Mouse (Mus musculus) heart, adult 2 months (tissue): ENCODE measurements around the gene Mia. TPM values are rescaled to one million over a fixed set of nuclear protein-coding genes. Genes with fewer than 3 reads are reported as not detected.

Source experiments
- DNase-seq, 2 experiments: peaks; one replicate each; pipeline ENCODE4 v3.0.0; 2021
- H3K27ac ChIP-seq: fragments of 200-600 bp; 2 replicates; pipeline ENCODE4 v1.8.1; 2022
- H3K27me3 ChIP-seq: fragments of 200-500 bp; 2 replicates; pipeline ENCODE4 v1.6.1; 2012; ENCODE audit warnings: mild to moderate bottlenecking, low read length, inconsistent platforms, mixed read lengths; ENCODE audit not compliant: control insufficient read depth, insufficient read depth
- H3K36me3 ChIP-seq: fragments of 200-500 bp; 2 replicates; pipeline ENCODE4 v1.6.1; 2012; ENCODE audit warnings: low read length, inconsistent platforms; ENCODE audit not compliant: control insufficient read depth, insufficient read depth
- H3K4me1 ChIP-seq: fragments of 200-500 bp; 2 replicates; pipeline ENCODE4 v1.6.1; 2011; ENCODE audit warnings: low read length; ENCODE audit not compliant: control insufficient read depth, insufficient read depth
- H3K4me3 ChIP-seq: fragments of 200-600 bp; 2 replicates; pipeline ENCODE4 v1.8.1; 2022
- H3K79me2 ChIP-seq: fragments of 200-500 bp; replicated peaks from 2 replicates; pipeline ENCODE4 v1.6.1; 2012; ENCODE audit warnings: mild to moderate bottlenecking, inconsistent platforms, low read length, moderate library complexity, mixed read lengths; ENCODE audit not compliant: control insufficient read depth, insufficient read depth
- H3K9ac ChIP-seq: fragments of 200-500 bp; 2 replicates; pipeline ENCODE4 v1.6.1; 2012; ENCODE audit warnings: low read depth, mild to moderate bottlenecking, control low read depth, inconsistent platforms, low read length, mixed read lengths
- CTCF ChIP-seq: fragments of 200-600 bp; IDR thresholded peaks from 2 replicates; pipeline ENCODE4 v1.8.1; 2022; ENCODE audit warnings: antibody characterized with exemption, mild to moderate bottlenecking, moderate library complexity
- EP300 ChIP-seq: fragments of 200-500 bp; IDR thresholded peaks from 2 replicates; pipeline ENCODE4 v1.6.1; 2011; ENCODE audit warnings: low read depth, low read length, control low read depth; ENCODE audit not compliant: insufficient read depth
- POLR2A ChIP-seq: fragments of 200-500 bp; IDR thresholded peaks from 2 replicates; pipeline ENCODE4 v1.6.1; 2011; ENCODE audit warnings: mild to moderate bottlenecking, low read depth, low read length, control low read depth; ENCODE audit not compliant: insufficient read depth
- WGBS: fragments of 180-500 bp; shearing (Covaris S2); methylation state at CpG from one replicate; pipeline ENCODE4 v1.1.7; 2018; 5-methylcytosine and 5-hydroxymethylcytosine counted together
- intact Hi-C: fragments of 180-260 bp; cut with DNase I; formaldehyde crosslinking; loops from one replicate; pipeline ENCODE4 v1.15.1; 2025
- polyA plus RNA-seq: library from polyadenylated mRNA; depleted of rRNA; stranded (reverse); fragments of >200 nt; gene quantifications from 2 replicates; pipeline ENCODE4 v1.2.3, GENCODE M21; 2012
- total RNA-seq, 2 experiments: library from RNA; stranded (reverse); gene quantifications; 2 replicates each; pipeline ENCODE4 v1.2.3; 2021

The Mia gene
- total and polyA plus RNA-seq, 3 experiments: 0.39 to 0.78 TPM; not detected in 1

DNA sequence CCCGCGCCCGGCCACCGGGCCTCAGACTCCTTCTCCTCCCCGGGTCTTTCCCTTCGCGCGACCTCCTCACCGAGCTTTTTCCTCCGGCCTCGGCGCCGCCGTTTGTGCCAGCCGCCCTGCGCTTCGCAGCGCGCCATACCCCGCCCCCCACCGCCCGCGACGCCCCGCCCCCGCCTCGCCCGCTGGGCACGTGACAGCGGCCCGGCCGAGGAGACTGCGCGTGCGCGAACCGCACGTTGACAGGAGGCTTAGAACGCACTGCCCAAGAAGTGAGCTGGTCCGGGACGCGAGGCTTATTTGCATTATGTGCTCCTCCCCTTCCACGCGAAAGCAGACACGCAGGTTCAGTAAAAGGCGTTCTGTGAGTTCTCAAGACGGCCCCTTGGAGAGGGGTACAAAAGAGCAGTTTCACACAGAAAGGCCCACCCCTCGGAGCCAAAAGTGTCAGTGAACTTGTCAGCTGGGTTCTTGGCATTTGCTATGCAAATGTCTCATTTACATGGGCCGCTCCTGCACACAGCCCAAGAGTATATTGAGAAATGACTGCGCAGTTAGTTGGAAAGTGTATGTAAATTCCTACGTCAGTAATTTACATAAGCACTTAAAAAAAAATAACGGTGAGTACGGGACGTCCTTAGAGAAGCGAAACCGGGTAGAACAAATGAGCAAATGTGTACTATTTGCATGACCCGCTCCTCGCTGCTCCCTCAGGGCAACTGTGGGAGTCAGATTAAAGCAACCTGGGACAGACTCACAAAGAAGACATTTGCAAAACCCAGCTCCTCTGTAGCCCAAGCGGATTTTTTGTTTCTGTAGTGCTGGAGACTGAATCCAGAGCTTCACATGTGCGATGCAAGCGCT is 14.1 kb downstream of the Mia start, which contains the start of gene Egln2:
Gene Egln2 (minus strand): TSS at position 189 of the 861 bp plus-strand sequence.
- Histone ChIP-seq H3K27ac (peak within 1 kb of the TSS; percentile 95), H3K4me1 (peaks cover 24% of the 10 kb centered on the region), H3K4me3 (peak within 1 kb of the TSS; percentile 72), H3K79me2 (peaks cover 8% of the 10 kb centered on the region), H3K36me3 (peaks cover 4% of the 10 kb centered on the region; the same call in 1 of the 2 replicates), H3K27me3 (no peaks in the 10 kb centered on the region), H3K9ac (peak within 1 kb of the TSS; percentile 81)
- peak; percentile 95 to 97 for DNase-seq
- TF ChIP-seq POLR2A (peak; percentile 86), EP300 (0 out of 2 replicates have a peak, but pooled peaks have one; percentile 59), CTCF (no peak)
- under 1% methylated on average over 53 of the region's 61 CpGs for WGBS
- intact Hi-C loops: loop anchor here (2.0 to 10.0 kb wide), 2 partner anchors 28 to 308 kb away; partner anchors contain the start of genes BC024978 and Sertad3

DNA sequence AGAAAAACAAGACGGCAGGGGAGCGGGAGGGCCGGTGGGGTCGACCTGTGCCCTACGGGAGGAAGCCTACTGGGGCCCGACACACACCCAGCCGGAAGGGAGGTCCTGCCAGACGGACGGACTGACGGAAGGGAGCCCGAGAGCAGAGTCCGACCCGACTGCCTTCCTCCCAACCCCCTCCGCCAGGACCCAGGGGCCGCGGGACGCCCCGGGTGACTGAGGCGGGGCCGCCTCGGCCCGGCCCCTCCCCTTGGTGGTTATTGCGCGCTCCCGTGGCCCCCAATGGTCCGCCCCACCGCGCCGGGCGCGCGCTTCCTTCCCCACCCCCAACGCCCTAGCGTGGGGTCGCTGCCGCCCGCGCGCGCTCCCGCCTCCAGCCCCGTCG is 14.7 kb downstream of the Mia start:
- peaks cover 28% of the 10 kb centered on the region for H3K4me1 ChIP-seq
- H3K9ac ChIP-seq: peak overlapping the region; percentile 81
- no peak for TF ChIP-seq CTCF
- TF ChIP-seq POLR2A: peak; percentile 80
- 0 out of 2 replicates have a peak, but pooled peaks have one; percentile 65 for TF ChIP-seq EP300
- H3K27ac ChIP-seq: peak overlapping the region; percentile 95
- H3K36me3 ChIP-seq: peaks cover 4% of the 10 kb centered on the region; the same call in 1 of the 2 replicates
- H3K4me3 ChIP-seq: peak overlapping the region; percentile 72
- 0% methylated on average over 23 of the region's 43 CpGs for WGBS
- intact Hi-C loops: loop anchor here (2.0 to 10.0 kb wide), 2 partner anchors 29 to 309 kb away; partner anchors contain the start of genes BC024978 and Sertad3
- peaks cover 8% of the 10 kb centered on the region for H3K79me2 ChIP-seq
- H3K27me3 ChIP-seq: no peaks in the 10 kb centered on the region
- DNase-seq: peak; percentile 92 to 94

DNA sequence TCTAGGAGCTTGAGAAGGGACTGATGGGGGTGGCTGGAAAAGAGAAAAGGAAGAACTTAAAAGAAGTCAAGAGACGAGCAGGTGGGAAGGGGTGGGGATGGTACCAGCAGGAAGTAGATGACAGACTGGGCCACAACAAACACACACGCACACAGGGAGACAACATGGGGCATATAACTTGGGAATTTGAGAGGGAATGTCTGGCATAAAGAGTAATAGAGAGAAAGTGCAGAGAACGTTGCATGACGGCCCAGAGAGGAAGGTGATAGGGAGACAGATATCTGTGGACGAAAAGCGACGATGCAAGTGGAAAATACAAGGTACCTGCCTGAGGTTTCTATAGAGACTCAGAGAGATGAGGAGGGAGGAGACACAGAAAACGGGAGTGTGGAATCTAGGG is 15.3 kb downstream of the Mia start:
- WGBS: 4% methylated on average over 8 of the region's 8 CpGs
- peak overlapping the region; percentile 81 for H3K9ac ChIP-seq

DNA sequence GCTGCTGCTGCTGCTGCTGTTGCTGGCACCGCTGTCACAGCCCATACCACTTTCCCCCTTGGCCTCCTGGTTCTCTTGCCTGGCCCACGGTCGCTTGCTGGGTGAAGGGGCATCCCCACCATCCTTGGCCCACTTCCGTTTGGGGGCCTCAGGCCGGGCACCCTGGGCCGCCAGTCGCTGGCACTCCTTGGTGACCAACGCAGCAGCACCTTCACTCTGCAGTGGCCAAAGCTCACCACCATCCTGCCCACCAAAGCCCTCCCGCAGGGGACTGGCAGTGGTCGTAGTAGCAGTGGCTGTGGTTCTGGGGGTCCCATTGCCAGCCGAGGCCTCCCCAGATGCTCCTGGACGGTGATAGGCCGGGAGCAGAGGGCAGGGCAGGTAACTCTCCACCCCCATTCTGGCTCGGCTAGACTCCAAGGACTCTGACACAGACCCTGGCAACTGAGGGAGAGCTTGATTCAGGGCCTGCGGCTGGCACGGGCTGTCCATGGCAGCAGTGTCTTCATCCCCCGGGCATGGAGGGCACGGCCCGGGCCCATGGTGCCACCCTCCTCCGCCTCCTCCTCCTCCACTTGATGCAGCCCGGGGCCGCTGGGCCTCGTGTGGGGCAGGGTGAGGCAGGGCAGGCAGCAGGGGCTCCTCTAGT is 15.8 kb downstream of the Mia start:
- Histone ChIP-seq H3K79me2 (peaks cover 8% of the 10 kb centered on the region), H3K36me3 (peaks cover 7% of the 10 kb centered on the region; the same call in 1 of the 2 replicates), H3K4me1 (peaks cover 35% of the 10 kb centered on the region), H3K4me3 (peak overlapping the region; percentile 72), H3K9ac (peak overlapping the region; percentile 64), H3K27ac (peak overlapping the region; percentile 95), H3K27me3 (no peaks in the 10 kb centered on the region)
- WGBS: 60% methylated on average over 23 of the region's 23 CpGs
- no peak for TF ChIP-seq CTCF
- TF ChIP-seq POLR2A: no peak
- no peak for TF ChIP-seq EP300
- intact Hi-C loops: loop anchor here (10.0 kb wide), 1 partner anchor 310 kb away; the partner anchor contains the start of gene Sertad3
- DNase-seq: peak; percentile 49 to 55

More for the DNA sequence above, 15.3 kb downstream of the Mia start:
- H3K4me1 ChIP-seq: peaks cover 32% of the 10 kb centered on the region
- peak overlapping the region; percentile 72 for H3K4me3 ChIP-seq
- no peak for DNase-seq
- peak overlapping the region; percentile 95 for H3K27ac ChIP-seq
- H3K79me2 ChIP-seq: peaks cover 8% of the 10 kb centered on the region
- intact Hi-C loops: loop anchor here (2.0 to 10.0 kb wide), 2 partner anchors 29 to 309 kb away; partner anchors contain the start of genes BC024978 and Sertad3
- no peaks in the 10 kb centered on the region for H3K27me3 ChIP-seq
- TF ChIP-seq CTCF: no peak
- no peak; the same call in 1 of the 2 replicates for TF ChIP-seq POLR2A
- TF ChIP-seq EP300: no peak
- H3K36me3 ChIP-seq: peaks cover 4% of the 10 kb centered on the region; the same call in 1 of the 2 replicates

DNA sequence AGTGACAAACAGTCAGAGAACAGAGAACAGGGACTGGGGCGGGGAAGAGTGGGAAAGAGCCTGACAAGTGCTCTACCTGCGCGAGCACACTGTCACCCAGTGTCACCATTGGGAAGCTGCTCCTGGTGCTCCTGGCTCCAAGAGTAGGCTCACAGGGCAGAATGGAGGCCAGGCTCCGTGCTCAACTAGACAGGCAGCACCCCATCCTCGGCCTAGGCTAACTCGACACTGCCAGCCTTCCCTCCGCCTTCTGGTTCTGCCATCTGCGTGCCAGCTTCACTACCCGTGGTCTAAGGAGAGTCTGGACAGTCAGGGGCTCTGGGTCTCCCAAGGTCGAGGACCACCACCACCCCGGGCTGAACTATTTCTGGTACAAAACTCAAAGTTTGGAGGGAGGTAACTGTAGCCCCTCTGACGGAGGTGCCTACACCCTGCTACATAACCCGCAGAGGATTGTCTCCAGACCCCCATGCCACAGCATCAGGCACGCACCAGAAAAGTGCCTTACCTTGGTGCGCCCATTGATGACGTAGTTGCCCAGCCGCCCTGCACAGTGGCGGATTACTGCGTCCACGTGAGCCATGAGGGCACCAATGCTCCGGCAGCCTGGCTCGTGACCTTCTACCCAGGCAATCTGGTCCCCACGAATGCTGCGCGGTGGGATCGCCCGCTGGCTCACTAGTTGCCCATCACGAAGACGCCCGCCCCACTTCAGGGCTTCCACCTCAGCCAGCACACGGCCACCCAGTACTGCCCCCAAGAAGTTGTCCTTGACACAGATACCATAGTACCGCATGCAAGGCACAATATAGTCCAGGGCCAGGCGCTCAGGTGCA is 16.6 kb downstream of the Mia start:
- peak overlapping the region; percentile 64; the same call in 1 of the 2 replicates for H3K9ac ChIP-seq
- H3K36me3 ChIP-seq: peaks cover 7% of the 10 kb centered on the region; the same call in 1 of the 2 replicates
- peaks cover 8% of the 10 kb centered on the region for H3K79me2 ChIP-seq
- WGBS: 79% methylated on average over 33 of the region's 33 CpGs
- H3K4me1 ChIP-seq: peaks cover 37% of the 10 kb centered on the region
- intact Hi-C loops: loop anchor here (5.0 to 10.0 kb wide), 2 partner anchors 163 to 310 kb away; partner anchors contain the start of gene Sertad3
- no peak overlapping the region; the same call in 1 of the 2 replicates for H3K27ac ChIP-seq
- H3K4me3 ChIP-seq: peak overlapping the region; percentile 6; the same call in 1 of the 2 replicates
- no peak for TF ChIP-seq CTCF
- no peak for TF ChIP-seq EP300
- TF ChIP-seq POLR2A: no peak
- peak in 1 of 2 experiments; percentile 32 for DNase-seq
- no peaks in the 10 kb centered on the region for H3K27me3 ChIP-seq
